Mouse (Mus musculus) CH12.LX (cell line): Measurements from ENCODE around the gene Il17rd. TPM values are rescaled to one million over a fixed set of nuclear protein-coding genes. Genes with fewer than 3 reads are reported as not detected.

Experiments
- DNase-seq: peaks from one replicate; pipeline ENCODE4 v3.0.0-alpha.2; 2013; ENCODE audit errors: extremely low read depth
- H3K27ac ChIP-seq: 2 replicates; pipeline ENCODE4 v1.5.1; 2012; ENCODE audit warnings: low read depth, mild to moderate bottlenecking, control low read depth, moderate library complexity; ENCODE audit not compliant: insufficient read depth
- H3K27me3 ChIP-seq: replicated peaks from 2 replicates; pipeline ENCODE3; 2012; ENCODE audit warnings: inconsistent platforms
- H3K36me3 ChIP-seq, 2 experiments: replicated peaks in 1 of 2; 2 replicates each; pipeline versions ENCODE3 to v1.6.1; 2012; ENCODE audit warnings: inconsistent platforms in 1 of 2, low read length in 1 of 2, mild to moderate bottlenecking in 1 of 2, mixed read lengths in 1 of 2, moderate library complexity in 1 of 2; ENCODE audit not compliant: control insufficient read depth in 1 of 2, insufficient read depth in 1 of 2
- H3K4me1 ChIP-seq, 2 experiments: 2 replicates each; pipeline ENCODE4 v1.6.1; 2012; ENCODE audit warnings: inconsistent platforms in 1 of 2, moderate library complexity in 1 of 2; ENCODE audit not compliant: insufficient read depth in 2 of 2, control insufficient read depth in 1 of 2
- H3K4me2 ChIP-seq: 2 replicates; pipeline ENCODE4 v1.6.1; 2012; ENCODE audit warnings: low read depth, mild to moderate bottlenecking, control low read depth; ENCODE audit not compliant: poor library complexity, insufficient read depth, severe bottlenecking
- H3K4me3 ChIP-seq, 3 experiments: fragments of 150-350 bp in 1 of 3; sonication (generic) in 1 of 3; replicated peaks in 1 of 3; 2 replicates each; pipeline versions ENCODE3 to v1.5.1; 2011 to 2012; ENCODE audit warnings: low read depth in 2 of 3, low read length in 2 of 3, mild to moderate bottlenecking in 2 of 3, moderate library complexity in 2 of 3, control low read depth in 1 of 3, improper control_type of control experiment in 1 of 3, inconsistent platforms in 1 of 3, mixed read lengths in 1 of 3; ENCODE audit not compliant: poor library complexity in 1 of 3
- H3K79me2 ChIP-seq: replicated peaks from 2 replicates; pipeline ENCODE4 v1.6.1; 2012; ENCODE audit warnings: mild to moderate bottlenecking, moderate library complexity; ENCODE audit not compliant: control insufficient read depth, poor library complexity, insufficient read depth, severe bottlenecking; ENCODE audit errors: extremely low read depth
- H3K9ac ChIP-seq: 2 replicates; pipeline ENCODE4 v1.6.1; 2012; ENCODE audit warnings: low read depth, mild to moderate bottlenecking, control low read depth, moderate library complexity; ENCODE audit not compliant: insufficient read depth
- H3K9me3 ChIP-seq: replicated peaks from 2 replicates; pipeline ENCODE3; 2012; ENCODE audit warnings: low read length, inconsistent platforms, mixed read lengths
- BHLHE40 ChIP-seq: IDR thresholded peaks from 2 replicates; pipeline ENCODE4 v1.6.1; 2011; ENCODE audit warnings: mild to moderate bottlenecking, low read depth, low read length, improper control_type of control experiment
- CHD1 ChIP-seq: IDR thresholded peaks from 2 replicates; pipeline ENCODE4 v1.6.1; 2012; ENCODE audit warnings: low read depth, low read length, improper control_type of control experiment, inconsistent platforms
- CTCF ChIP-seq, 2 experiments: IDR thresholded peaks in 1 of 2; conservative IDR thresholded peaks in 1 of 2; 2 replicates each; pipeline ENCODE4 v1.5.1; 2011 to 2012; ENCODE audit warnings: low read depth in 2 of 2, low read length in 2 of 2, improper control_type of control experiment in 1 of 2, inconsistent platforms in 1 of 2, mild to moderate bottlenecking in 1 of 2, moderate library complexity in 1 of 2
- E2F4 ChIP-seq: IDR thresholded peaks from 2 replicates; pipeline ENCODE4 v1.6.1; 2011; ENCODE audit warnings: low read depth, low read length, improper control_type of control experiment; ENCODE audit not compliant: insufficient replicate concordance
- ELF1 ChIP-seq: IDR thresholded peaks from 2 replicates; pipeline ENCODE4 v1.6.1; 2014; ENCODE audit warnings: low read depth, mild to moderate bottlenecking, inconsistent platforms, low read length, improper control_type of control experiment
- EP300 ChIP-seq: IDR thresholded peaks from 2 replicates; pipeline ENCODE4 v1.6.1; 2011; ENCODE audit warnings: low read length, improper control_type of control experiment
- ETS1 ChIP-seq: conservative IDR thresholded peaks from 2 replicates; pipeline ENCODE4 v1.6.1; 2012; ENCODE audit warnings: low read depth, mild to moderate bottlenecking, inconsistent platforms, low read length, improper control_type of control experiment, moderate library complexity
- GABPA ChIP-seq: IDR thresholded peaks from 2 replicates; pipeline ENCODE4 v1.6.1; 2012; ENCODE audit warnings: low read depth, low read length, improper control_type of control experiment, inconsistent platforms; ENCODE audit not compliant: insufficient replicate concordance
- HCFC1 ChIP-seq: IDR thresholded peaks from 2 replicates; pipeline ENCODE4 v1.6.1; 2012; ENCODE audit warnings: low read depth, mild to moderate bottlenecking, inconsistent platforms, low read length, improper control_type of control experiment
- IRF4 ChIP-seq: IDR thresholded peaks from 2 replicates; pipeline ENCODE4 v1.6.1; 2014; ENCODE audit warnings: low read depth, mild to moderate bottlenecking, inconsistent platforms, low read length, improper control_type of control experiment
- JUN ChIP-seq: IDR thresholded peaks from 2 replicates; pipeline ENCODE4 v1.6.1; 2011; ENCODE audit warnings: low read depth, mild to moderate bottlenecking, low read length, improper control_type of control experiment, moderate library complexity; ENCODE audit not compliant: insufficient read depth
- JUND ChIP-seq: conservative IDR thresholded peaks from 2 replicates; pipeline ENCODE4 v1.6.1; 2011; ENCODE audit warnings: low read depth, low read length, improper control_type of control experiment
- KAT2A ChIP-seq: IDR thresholded peaks from 2 replicates; pipeline ENCODE4 v1.6.1; 2012; ENCODE audit warnings: low read length, improper control_type of control experiment, inconsistent platforms; ENCODE audit not compliant: insufficient replicate concordance
- MAFK ChIP-seq: IDR thresholded peaks from 2 replicates; pipeline ENCODE4 v1.6.1; 2011; ENCODE audit warnings: low read length, improper control_type of control experiment; ENCODE audit not compliant: insufficient replicate concordance
- MXI1 ChIP-seq: IDR thresholded peaks from 2 replicates; pipeline ENCODE4 v1.6.1; 2011; ENCODE audit warnings: mild to moderate bottlenecking, low read depth, low read length, improper control_type of control experiment
- MYC ChIP-seq: IDR thresholded peaks from 2 replicates; pipeline ENCODE4 v1.6.1; 2011; ENCODE audit warnings: low read depth, mild to moderate bottlenecking, improper control_type of control experiment, low read length
- NELFE ChIP-seq: IDR thresholded peaks from 2 replicates; pipeline ENCODE4 v1.6.1; 2011; ENCODE audit warnings: low read depth, low read length, improper control_type of control experiment
- NRF1 ChIP-seq: IDR thresholded peaks from 2 replicates; pipeline ENCODE4 v1.6.1; 2014; ENCODE audit warnings: low read depth, mild to moderate bottlenecking, inconsistent platforms, low read length, improper control_type of control experiment, moderate library complexity
- PAX5 ChIP-seq: IDR thresholded peaks from 2 replicates; pipeline ENCODE4 v1.6.1; 2012; ENCODE audit warnings: low read length, inconsistent platforms, mixed read lengths
- POLR2A ChIP-seq: IDR thresholded peaks from 2 replicates; pipeline ENCODE4 v1.6.1; 2011; ENCODE audit warnings: low read depth, mild to moderate bottlenecking, improper control_type of control experiment, low read length
- POLR2AphosphoS2 ChIP-seq: IDR thresholded peaks from 2 replicates; pipeline ENCODE4 v1.6.1; 2011; ENCODE audit warnings: low read depth, low read length, improper control_type of control experiment
- RAD21 ChIP-seq: IDR thresholded peaks from 2 replicates; pipeline ENCODE4 v1.6.1; 2011; ENCODE audit warnings: low read depth, mild to moderate bottlenecking, low read length, improper control_type of control experiment, moderate library complexity
- RCOR1 ChIP-seq: conservative IDR thresholded peaks from 2 replicates; pipeline ENCODE4 v1.6.1; 2012; ENCODE audit warnings: low read depth, mild to moderate bottlenecking, inconsistent platforms, low read length, improper control_type of control experiment
- SIN3A ChIP-seq: IDR thresholded peaks from 2 replicates; pipeline ENCODE4 v1.6.1; 2012; ENCODE audit warnings: low read length, improper control_type of control experiment, inconsistent platforms
- SMC3 ChIP-seq: IDR thresholded peaks from 2 replicates; pipeline ENCODE4 v1.6.1; 2011; ENCODE audit warnings: low read depth, low read length, improper control_type of control experiment
- TBP ChIP-seq: conservative IDR thresholded peaks from 2 replicates; pipeline ENCODE4 v1.6.1; 2011; ENCODE audit warnings: low read depth, low read length, improper control_type of control experiment
- TCF12 ChIP-seq: IDR thresholded peaks from 2 replicates; pipeline ENCODE4 v1.6.1; 2014; ENCODE audit warnings: low read depth, mild to moderate bottlenecking, inconsistent platforms, low read length, improper control_type of control experiment
- UBTF ChIP-seq: IDR thresholded peaks from 2 replicates; pipeline ENCODE4 v1.6.1; 2012; ENCODE audit warnings: low read depth, mild to moderate bottlenecking, inconsistent platforms, low read length, improper control_type of control experiment, moderate library complexity
- USF1 ChIP-seq: IDR thresholded peaks from 2 replicates; pipeline ENCODE4 v1.6.1; 2014; ENCODE audit warnings: low read depth, mild to moderate bottlenecking, inconsistent platforms, low read length, improper control_type of control experiment
- USF2 ChIP-seq: conservative IDR thresholded peaks from 2 replicates; pipeline ENCODE4 v1.6.1; 2011; ENCODE audit warnings: low read depth, low read length, improper control_type of control experiment
- ZC3H11A ChIP-seq: IDR thresholded peaks from 2 replicates; pipeline ENCODE4 v1.6.1; 2012; ENCODE audit warnings: low read depth, mild to moderate bottlenecking, inconsistent platforms, low read length, improper control_type of control experiment
- ZMIZ1 ChIP-seq: IDR thresholded peaks from 2 replicates; pipeline ENCODE4 v1.6.1; 2012; ENCODE audit warnings: low read depth, mild to moderate bottlenecking, inconsistent platforms, low read length, improper control_type of control experiment
- ZNF384 ChIP-seq: IDR thresholded peaks from 2 replicates; pipeline ENCODE4 v1.6.1; 2012; ENCODE audit warnings: low read depth, low read length, improper control_type of control experiment, inconsistent platforms
- dilution Hi-C: fragments of 300-500 bp; cut with MboI; formaldehyde crosslinking; loops from 2 replicates; pipeline ENCODE4 v1.14.3; 2020; ENCODE audit warnings: low sequenced_read_pairs; ENCODE audit not compliant: extremely low pct_unique_long_range_greater_than_20kb, extremely low pct_ligation_motif_present
- in situ Hi-C: fragments of 300-500 bp; cut with MboI; formaldehyde crosslinking; loops from 3 replicates; pipeline ENCODE4 v1.14.3; 2019; ENCODE audit warnings: low sequenced_read_pairs, low pct_ligation_motif_present, low pct_unique_long_range_greater_than_20kb, mixed read lengths
- polyA plus RNA-seq: library from polyadenylated mRNA; unstranded; fragments of >175 nt; gene quantifications from 2 replicates; pipeline ENCODE4 v1.2.1, GENCODE M21; 2012; ENCODE audit warnings: low read depth; ENCODE audit not compliant: insufficient read length
- total RNA-seq, 2 experiments: library from RNA; depleted of rRNA; stranded (reverse); fragments of 300-350 nt in 1 of 2; fragments of >200 nt in 1 of 2; gene quantifications; 2 replicates each; pipeline ENCODE4 v1.2.3; 2012 to 2014

The Il17rd gene
- total and polyA plus RNA-seq, 3 experiments: 0.04 to 0.09 (median 0.08) TPM

GRCm38 (mm10) chr14:27042280-27042983 lies 3.7 kb downstream of the Il17rd start:
- no peak for TF ChIP-seq NELFE
- TF ChIP-seq MYC: 0 out of 2 replicates have a peak, but pooled peaks have one; percentile 18
- TF ChIP-seq UBTF: no peak
- TF ChIP-seq MAFK: peak; percentile 53; the same call in 1 of the 2 replicates
- TF ChIP-seq HCFC1: no peak
- TF ChIP-seq ZMIZ1: no peak
- TF ChIP-seq POLR2AphosphoS2: no peak
- TF ChIP-seq JUND: peak; percentile 42; the same call in 1 of the 2 replicates
- TF ChIP-seq TCF12: 0 out of 2 replicates have a peak, but pooled peaks have one; percentile 14
- no peak for TF ChIP-seq E2F4
- peak; percentile 92 for TF ChIP-seq IRF4
- no peak for TF ChIP-seq USF1
- no peak for TF ChIP-seq KAT2A
- no peak for TF ChIP-seq ZC3H11A
- TF ChIP-seq MXI1: no peak
- no peak for TF ChIP-seq NRF1
- no peak for TF ChIP-seq JUN
- no peak for TF ChIP-seq GABPA
- TF ChIP-seq POLR2A: no peak
- peak; percentile 45; the same call in 1 of the 2 replicates for TF ChIP-seq RCOR1
- TF ChIP-seq ETS1: peak; percentile 30
- no peak for TF ChIP-seq PAX5
- no peak for TF ChIP-seq SIN3A
- TF ChIP-seq ELF1: no peak
- TF ChIP-seq SMC3: no peak
- peak; percentile 86 for TF ChIP-seq ZNF384
- no peak for TF ChIP-seq TBP
- no peak for TF ChIP-seq CHD1
- peak; percentile 71 for TF ChIP-seq BHLHE40
- TF ChIP-seq CTCF (conservative IDR thresholded peaks at IDR 0.05 in 1 of 2, IDR thresholded peaks at IDR 0.05 in 1 of 2; ENCODE audit: low read depth in 2 of 2, low read length in 2 of 2): no peak
- no peak for TF ChIP-seq RAD21
- no peak for TF ChIP-seq USF2
- peak; percentile 94 for TF ChIP-seq EP300
- TF ChIP-seq, all 38 proteins: peak for 10
- Histone ChIP-seq H3K4me3 (no peak overlapping the region), H3K27ac (no peak overlapping the region), H3K79me2 (no peaks in the 10 kb centered on the region), H3K9ac (no peak overlapping the region), H3K27me3 (peaks cover 24% of the 10 kb centered on the region), H3K4me1 (peaks cover 12 to 40% of the 10 kb centered on the region in 2 experiments), H3K36me3 (no peaks in the 10 kb centered on the region), H3K4me2 (no peak overlapping the region), H3K9me3 (no peaks in the 10 kb centered on the region)
- dilution Hi-C loops (no loop called here), in situ Hi-C loops (no loop called here)
- DNase-seq: no peak
